Mouse (Mus musculus) adrenal gland, postnatal 36 days (tissue): Measurements from ENCODE around the gene Gm20441. TPM values are rescaled to one million over a fixed set of nuclear protein-coding genes. Genes with fewer than 3 reads are reported as not detected.
A peak's percentile ranks its signal among the peaks of the same experiment; 100 is the strongest.

Source experiments
- DNase-seq, 2 experiments: peaks; one replicate each; pipeline ENCODE4 v3.0.0; 2021; ENCODE audit warnings: mixed read lengths in 1 of 2
- long read RNA-seq, 2 experiments: library from polyadenylated mRNA; stranded (forward); transcript quantifications; one replicate each; pipeline ENCODE4 v2.0.0; 2021; ENCODE audit warnings: borderline sequencing depth in 2 of 2
- total RNA-seq, 2 experiments: library from RNA; stranded (reverse); gene quantifications; 2 replicates each; pipeline ENCODE4 v1.2.3; 2021

The Gm20441 gene
- under 1 TPM in 1 of 2 experiments, not detected in 1; 0.53 TPM for total RNA-seq
- long read RNA-seq, experiment 1: 0 reads
- long read RNA-seq, experiment 2: 0 reads

GRCm38 (mm10) chr10:75780769-75781578, at the start of gene Gm20441, which contains the start of gene Gstt3:
Gene Gm20441, minus strand, starts transcription at chr10:75780954.
Gene Gstt3, minus strand, starts transcription at chr10:75781414.
- DNase-seq: peak; percentile 77 to 78

- DNase-seq: no peak
Observed at GRCm38 (mm10) chr10:75830275-75830670, 49.5 kb upstream of the Gm20441 start.

GRCm38 (mm10) chr10:75829529-75830274, 48.9 kb upstream of the Gm20441 start:
- DNase-seq: no peak

- DNase-seq: peak; percentile 26 to 55
Observed at GRCm38 (mm10) chr10:75828500-75828931, 47.8 kb upstream of the Gm20441 start.

- DNase-seq: peak; percentile 71 to 78
Observed at GRCm38 (mm10) chr10:75827668-75828360, 47.1 kb upstream of the Gm20441 start.

GRCm38 (mm10) chr10:75824530-75824929, 43.8 kb upstream of the Gm20441 start:
- DNase-seq: no peak

- no peak for DNase-seq
Observed at GRCm38 (mm10) chr10:75823782-75824181, 43.0 kb upstream of the Gm20441 start.

GRCm38 (mm10) chr10:75822443-75822842, 41.7 kb upstream of the Gm20441 start, which contains the start of gene Gstt4:
Gene Gstt4, minus strand, starts transcription at chr10:75822543.
- no peak for DNase-seq

GRCm38 (mm10) chr10:75819882-75820281, 39.1 kb upstream of the Gm20441 start:
- no peak for DNase-seq

- DNase-seq: no peak
Observed at GRCm38 (mm10) chr10:75818641-75819040, 37.9 kb upstream of the Gm20441 start.

GRCm38 (mm10) chr10:75804217-75804616, 23.5 kb upstream of the Gm20441 start:
- DNase-seq: no peak

GRCm38 (mm10) chr10:75798176-75798696, 17.5 kb upstream of the Gm20441 start, which contains the start of gene Gstt1:
Gene Gstt1, minus strand, starts transcription at chr10:75798584.
- DNase-seq: peak; percentile 75 to 86

GRCm38 (mm10) chr10:75797619-75798175, 16.9 kb upstream of the Gm20441 start:
- DNase-seq: peak; percentile 66 to 71

GRCm38 (mm10) chr10:75796731-75797516, 16.2 kb upstream of the Gm20441 start:
- DNase-seq: no peak

- DNase-seq: peak; percentile 11 to 55
Observed at GRCm38 (mm10) chr10:75794880-75795279, 14.1 kb upstream of the Gm20441 start.

- no peak for DNase-seq
Observed at GRCm38 (mm10) chr10:75790773-75791172, 10.0 kb upstream of the Gm20441 start.

- DNase-seq: no peak
Observed at GRCm38 (mm10) chr10:75789841-75790240, 9.1 kb upstream of the Gm20441 start.

- no peak for DNase-seq
Observed at GRCm38 (mm10) chr10:75789081-75789735, 8.5 kb upstream of the Gm20441 start.

GRCm38 (mm10) chr10:75788277-75788676, 7.5 kb upstream of the Gm20441 start:
- DNase-seq: no peak

- no peak for DNase-seq
Observed at GRCm38 (mm10) chr10:75785442-75785841, 4.7 kb upstream of the Gm20441 start.
